Mouse (Mus musculus) urinary bladder, postnatal 36 days (tissue): Measurements from ENCODE around the gene Kalrn.

Source experiments
- DNase-seq, 2 experiments: peaks; one replicate each; pipeline ENCODE4 v3.0.0; 2022; ENCODE audit warnings: low spot score in 2 of 2, mixed read lengths in 1 of 2

Kalrn gene

GRCm38 (mm10) chr16:34352747-34353146 lies 220.6 kb downstream of the Kalrn start:
- DNase-seq = no peak

- no peak for DNase-seq
Observed at GRCm38 (mm10) chr16:34351575-34352150, 221.7 kb downstream of the Kalrn start.

- peak in 1 of 2 experiments; percentile 12 for DNase-seq
Observed at GRCm38 (mm10) chr16:34347574-34347973, 225.8 kb downstream of the Kalrn start.

- no peak for DNase-seq
Observed at GRCm38 (mm10) chr16:34344895-34345876, 228.1 kb downstream of the Kalrn start.

- peak in 1 of 2 experiments; percentile 23 for DNase-seq
Observed at GRCm38 (mm10) chr16:34343968-34344367, 229.4 kb downstream of the Kalrn start.

GRCm38 (mm10) chr16:34343161-34343560 lies 230.2 kb downstream of the Kalrn start:
- DNase-seq = no peak

- DNase-seq = no peak
Observed at GRCm38 (mm10) chr16:34342369-34343160, 230.8 kb downstream of the Kalrn start.

GRCm38 (mm10) chr16:34334919-34335318 lies 238.4 kb downstream of the Kalrn start:
- no peak for DNase-seq

GRCm38 (mm10) chr16:34331630-34332029 lies 241.7 kb downstream of the Kalrn start:
- DNase-seq = no peak

- DNase-seq = no peak
Observed at GRCm38 (mm10) chr16:34329876-34330275, 243.5 kb downstream of the Kalrn start.

GRCm38 (mm10) chr16:34329431-34329873 lies 243.9 kb downstream of the Kalrn start:
- DNase-seq = no peak

- DNase-seq = no peak
Observed at GRCm38 (mm10) chr16:34327890-34328289, 245.4 kb downstream of the Kalrn start.

GRCm38 (mm10) chr16:34325869-34326268 lies 247.5 kb downstream of the Kalrn start:
- no peak for DNase-seq

GRCm38 (mm10) chr16:34325161-34325560 lies 248.2 kb downstream of the Kalrn start:
- DNase-seq = no peak

GRCm38 (mm10) chr16:34324735-34325134 lies 248.6 kb downstream of the Kalrn start:
- no peak for DNase-seq

GRCm38 (mm10) chr16:34323496-34323895 lies 249.8 kb downstream of the Kalrn start:
- no peak for DNase-seq

- DNase-seq = peak; percentile 43 to 59
Observed at GRCm38 (mm10) chr16:34322546-34322945, 250.8 kb downstream of the Kalrn start.

- no peak for DNase-seq
Observed at GRCm38 (mm10) chr16:34321066-34321790, 252.1 kb downstream of the Kalrn start.

GRCm38 (mm10) chr16:34320023-34320800 lies 253.1 kb downstream of the Kalrn start:
- no peak for DNase-seq

GRCm38 (mm10) chr16:34317110-34317509 lies 256.2 kb downstream of the Kalrn start:
- no peak for DNase-seq
